Mouse (Mus musculus) brain, adult 10 weeks (tissue): ENCODE data around the gene Pclaf. TPM values are rescaled to one million over a fixed set of nuclear protein-coding genes. Genes with fewer than 3 reads are reported as not detected.

Experiments
- polyA plus RNA-seq: library from polyadenylated mRNA; stranded (reverse); fragments of 350-450 nt; fragmentation: Illumina TruSeq; extraction: RNeasy Lipid Tissue Mini Kit (QIAGEN cat#74804); gene quantifications from one replicate; pipeline ENCODE4 v1.2.3, GENCODE M21; 2015; ENCODE audit warnings: low read depth, low replicate concordance

The Pclaf gene
- polyA plus RNA-seq = 0.86 TPM

GRCm38 (mm10) chr9:65890143-65890628, at the start of gene Pclaf:
Pclaf (plus strand) TSS chr9:65890237.

GRCm38 (mm10) chr9:65908394-65909300, 18.6 kb downstream of the Pclaf start, which contains the start of the genes Trip4 and Csnk1g1:
Trip4 (minus strand) TSS chr9:65908794.
Csnk1g1 (plus strand) TSS chr9:65908924.

Other genes with a start within 250 kb of the Pclaf start
- gene Oaz2, start 222.2 kb upstream of the Pclaf start, polyA plus RNA-seq = 285 TPM
- gene Zfp609, start 62.7 kb upstream of the Pclaf start, polyA plus RNA-seq = 14.7 TPM
- gene Trip4, start 18.6 kb downstream of the Pclaf start, polyA plus RNA-seq = 28.3 TPM
- 16.0 TPM for gene Csnk1g1, start 18.7 kb downstream of the Pclaf start, polyA plus RNA-seq
- 293 TPM for gene Ppib, start 170.0 kb downstream of the Pclaf start, polyA plus RNA-seq
- gene Snx22, start 179.5 kb downstream of the Pclaf start, polyA plus RNA-seq = 5.9 TPM
- gene Snx1, start 236.3 kb downstream of the Pclaf start, polyA plus RNA-seq = 100 TPM
- gene Ciao2a, start 236.4 kb downstream of the Pclaf start, polyA plus RNA-seq = 46.7 TPM